Mouse (Mus musculus) neural tube, embryonic 14.5 days (tissue): ENCODE measurements around the gene Use1. TPM values are rescaled to one million over a fixed set of nuclear protein-coding genes. Genes with fewer than 3 reads are reported as not detected.
A peak's percentile ranks its signal among the peaks of the same experiment; 100 is the strongest.

ENCODE experiments used
- ATAC-seq: fragments of 200-750 bp; cut with Nextera tagmentation; 2 replicates; pipeline ENCODE4 v1.8.0; 2017; ENCODE audit warnings: low read depth, mild to moderate bottlenecking, moderate TSS enrichment, moderate library complexity
- H3K27ac ChIP-seq: fragments of 300-500 bp; sonication (generic); 2 replicates; pipeline ENCODE4 v1.5.1; 2014; ENCODE audit warnings: low read depth, mild to moderate bottlenecking, control low read depth, low read length, moderate library complexity, mixed read lengths
- H3K27me3 ChIP-seq: fragments of 300-500 bp; sonication (generic); 2 replicates; pipeline ENCODE4 v1.6.1; 2014; ENCODE audit warnings: low read length; ENCODE audit not compliant: control insufficient read depth, insufficient read depth
- H3K36me3 ChIP-seq: fragments of 300-500 bp; sonication (generic); 2 replicates; pipeline ENCODE4 v1.6.1; 2014; ENCODE audit warnings: low read length, mixed read lengths; ENCODE audit not compliant: control insufficient read depth, insufficient read depth
- H3K4me1 ChIP-seq: fragments of 300-500 bp; sonication (generic); 2 replicates; pipeline ENCODE4 v1.6.1; 2014; ENCODE audit warnings: low read length; ENCODE audit not compliant: control insufficient read depth, insufficient read depth
- H3K4me2 ChIP-seq: fragments of 300-500 bp; sonication (generic); 2 replicates; pipeline ENCODE4 v1.6.1; 2014; ENCODE audit warnings: mild to moderate bottlenecking, low read depth, low read length, control low read depth
- H3K4me3 ChIP-seq: fragments of 300-500 bp; sonication (generic); 2 replicates; pipeline ENCODE4 v1.5.1; 2014; ENCODE audit warnings: low read depth, low read length, control low read depth, mixed read lengths
- H3K9ac ChIP-seq: fragments of 300-500 bp; sonication (generic); replicated peaks from 2 replicates; pipeline ENCODE4 v1.6.1; 2014; ENCODE audit warnings: low read depth, mild to moderate bottlenecking, control low read depth, low read length, mixed read lengths
- H3K9me3 ChIP-seq: fragments of 300-500 bp; sonication (generic); 2 replicates; pipeline ENCODE4 v1.6.1; 2016; ENCODE audit warnings: low read length; ENCODE audit not compliant: control insufficient read depth
- WGBS: fragments of 180-500 bp; shearing (Covaris S2); extraction: QIAGEN DNeasy Blood & Tissue Kit; methylation state at CpG from one replicate; pipeline ENCODE4 v1.1.7; 2014; 5-methylcytosine and 5-hydroxymethylcytosine counted together
- polyA plus RNA-seq: library from polyadenylated mRNA; unstranded; fragments of >200 nt; fragmentation: Nextera tagmentation; extraction: Ambion mirVana; gene quantifications from 2 replicates; pipeline ENCODE4 v1.2.1, GENCODE M21; 2014

Use1 gene
- polyA plus RNA-seq, 1 experiment from 2014 or later: 130 TPM

- peak overlapping the region; percentile 76 for H3K4me3 ChIP-seq
- WGBS: 2% methylated on average over 67 of the region's 80 CpGs
- peak overlapping the region; percentile 100 for H3K4me2 ChIP-seq
- no peaks in the 10 kb centered on the region for H3K9me3 ChIP-seq
- peak; percentile 77 for ATAC-seq
- peak overlapping the region; percentile 82 for H3K27ac ChIP-seq
- no peaks in the 10 kb centered on the region; the same call in 1 of the 2 replicates for H3K27me3 ChIP-seq
- H3K9ac ChIP-seq: peak overlapping the region; percentile 87
- H3K4me1 ChIP-seq: peaks cover 25% of the 10 kb centered on the region
- H3K36me3 ChIP-seq: no peaks in the 10 kb centered on the region
These were observed 15.6 kb downstream of the Use1 start for GRCm38 (mm10) chr8:71381971-71382961.

- H3K36me3 ChIP-seq: no peaks in the 10 kb centered on the region
- WGBS: 8% methylated on average over 12 of the region's 12 CpGs
- no peak for ATAC-seq
- no peaks in the 10 kb centered on the region; the same call in 1 of the 2 replicates for H3K27me3 ChIP-seq
- no peak overlapping the region for H3K27ac ChIP-seq
- H3K4me3 ChIP-seq: no peak overlapping the region
- H3K4me1 ChIP-seq: peaks cover 25% of the 10 kb centered on the region
- no peak overlapping the region for H3K9ac ChIP-seq
- H3K4me2 ChIP-seq: no peak overlapping the region
- H3K9me3 ChIP-seq: no peaks in the 10 kb centered on the region
These were observed 16.7 kb downstream of the Use1 start for GRCm38 (mm10) chr8:71383396-71383795.

GRCm38 (mm10) chr8:71383860-71384259 is 17.2 kb downstream of the Use1 start:
- Histone ChIP-seq H3K27ac (no peak overlapping the region), H3K4me2 (no peak overlapping the region), H3K27me3 (no peaks in the 10 kb centered on the region; the same call in 1 of the 2 replicates), H3K36me3 (no peaks in the 10 kb centered on the region), H3K4me3 (no peak overlapping the region), H3K9ac (no peak overlapping the region), H3K4me1 (peaks cover 20% of the 10 kb centered on the region), H3K9me3 (no peaks in the 10 kb centered on the region)
- 45% methylated on average over 3 of the region's 3 CpGs for WGBS
- no peak for ATAC-seq

GRCm38 (mm10) chr8:71385212-71385835 is 18.7 kb downstream of the Use1 start:
- Histone ChIP-seq H3K4me1 (peaks cover 6% of the 10 kb centered on the region), H3K9ac (no peak overlapping the region), H3K27ac (no peak overlapping the region), H3K27me3 (no peaks in the 10 kb centered on the region; the same call in 1 of the 2 replicates), H3K36me3 (no peaks in the 10 kb centered on the region), H3K4me2 (no peak overlapping the region), H3K9me3 (no peaks in the 10 kb centered on the region), H3K4me3 (no peak overlapping the region)
- ATAC-seq: no peak
- 75% methylated on average over 12 of the region's 12 CpGs for WGBS

- Histone ChIP-seq H3K9ac (no peak overlapping the region), H3K4me1 (no peaks in the 10 kb centered on the region), H3K36me3 (no peaks in the 10 kb centered on the region), H3K9me3 (no peaks in the 10 kb centered on the region), H3K4me3 (no peak overlapping the region), H3K27ac (no peak overlapping the region), H3K4me2 (no peak overlapping the region), H3K27me3 (no peaks in the 10 kb centered on the region)
- 68% methylated on average over 1 of the region's 1 CpGs for WGBS
- no peak for ATAC-seq
These were observed 21.6 kb downstream of the Use1 start for GRCm38 (mm10) chr8:71388267-71388666.

- Histone ChIP-seq H3K27me3 (no peaks in the 10 kb centered on the region), H3K4me3 (no peak overlapping the region), H3K36me3 (no peaks in the 10 kb centered on the region), H3K4me2 (no peak overlapping the region), H3K9ac (no peak overlapping the region), H3K4me1 (no peaks in the 10 kb centered on the region), H3K27ac (no peak overlapping the region), H3K9me3 (no peaks in the 10 kb centered on the region)
- no peak for ATAC-seq
- WGBS: 96% methylated on average over 2 of the region's 2 CpGs
These were observed 25.0 kb downstream of the Use1 start for GRCm38 (mm10) chr8:71391696-71392095.

GRCm38 (mm10) chr8:71392391-71392790 is 25.7 kb downstream of the Use1 start:
- 78% methylated on average over 5 of the region's 5 CpGs for WGBS
- Histone ChIP-seq H3K27me3 (no peaks in the 10 kb centered on the region), H3K27ac (no peak overlapping the region), H3K4me3 (no peak overlapping the region), H3K36me3 (no peaks in the 10 kb centered on the region), H3K9me3 (no peaks in the 10 kb centered on the region), H3K4me2 (no peak overlapping the region), H3K9ac (no peak overlapping the region), H3K4me1 (peaks cover 3% of the 10 kb centered on the region; the same call in 1 of the 2 replicates)
- ATAC-seq: no peak

- Histone ChIP-seq H3K4me1 (peaks cover 8% of the 10 kb centered on the region; the same call in 1 of the 2 replicates), H3K9me3 (no peaks in the 10 kb centered on the region), H3K27ac (no peak overlapping the region), H3K36me3 (no peaks in the 10 kb centered on the region), H3K4me3 (no peak overlapping the region), H3K4me2 (no peak overlapping the region), H3K27me3 (no peaks in the 10 kb centered on the region), H3K9ac (no peak overlapping the region)
- WGBS: 12% methylated on average over 3 of the region's 3 CpGs
- no peak for ATAC-seq
These were observed 26.2 kb downstream of the Use1 start for GRCm38 (mm10) chr8:71392871-71393270.

GRCm38 (mm10) chr8:71394481-71394880 is 27.8 kb downstream of the Use1 start:
- Histone ChIP-seq H3K9ac (no peak overlapping the region), H3K9me3 (no peaks in the 10 kb centered on the region), H3K27ac (no peak overlapping the region), H3K4me3 (no peak overlapping the region), H3K4me2 (no peak overlapping the region), H3K36me3 (peaks cover 5% of the 10 kb centered on the region; the same call in 1 of the 2 replicates), H3K27me3 (no peaks in the 10 kb centered on the region), H3K4me1 (peaks cover 8% of the 10 kb centered on the region; the same call in 1 of the 2 replicates)
- ATAC-seq: no peak
- WGBS: 77% methylated on average over 7 of the region's 7 CpGs
